Mouse (Mus musculus): ENCODE results near the gene Pde6g. TPM values are rescaled to one million over a fixed set of nuclear protein-coding genes. Genes with fewer than 3 reads are reported as not detected.

Pde6g gene
- polyA plus RNA-seq, 1 experiment from 2014 or later: 0.51 TPM

- peak; percentile 92 for ATAC-seq (replicated peaks; ENCODE audit: low FRiP score)
- WGBS: under 1% methylated on average over 60 of the region's 60 CpGs
- Histone ChIP-seq H3K27me3 (replicated peaks; ENCODE audit: control insufficient read depth, insufficient read depth, low read length) (no peaks in the 10 kb centered on the region), H3K4me2 (peak within 1 kb of the TSS; percentile 88), H3K27ac (ENCODE audit: low read depth, low read length) (peak within 1 kb of the TSS; percentile 75), H3K4me1 (replicated peaks; ENCODE audit: control insufficient read depth, insufficient read depth, low read length) (peaks cover 26% of the 10 kb centered on the region), H3K4me3 (ENCODE audit: low read depth, low read length) (peak within 1 kb of the TSS; percentile 98), H3K36me3 (ENCODE audit: control insufficient read depth, insufficient read depth, low read length) (peaks cover 66% of the 10 kb centered on the region), H3K9ac (ENCODE audit: low read depth, low read length) (peak within 1 kb of the TSS; percentile 98), H3K9me3 (ENCODE audit: control insufficient read depth, low read length) (no peaks in the 10 kb centered on the region)
- DNase-seq (ENCODE audit: low spot score): peak; percentile 88
Observed at GRCm38 (mm10) chr11:120484265-120484981, 31.1 kb upstream of the Pde6g start, which contains the start of gene Mrpl12. TSS of gene Mrpl12 (plus strand) at chr11:120484613.

- Histone ChIP-seq H3K4me1 (replicated peaks; ENCODE audit: control insufficient read depth, insufficient read depth, low read length) (peaks cover 24% of the 10 kb centered on the region), H3K36me3 (ENCODE audit: control insufficient read depth, insufficient read depth, low read length) (peaks cover 72% of the 10 kb centered on the region), H3K4me3 (ENCODE audit: low read depth, low read length) (peak overlapping the region; percentile 98)
Observed at GRCm38 (mm10) chr11:120483448-120483934, 30.2 kb upstream of the Pde6g start.

GRCm38 (mm10) chr11:120472052-120472451 is 18.8 kb upstream of the Pde6g start:
- H3K9me3 ChIP-seq (ENCODE audit: control insufficient read depth, low read length): no peaks in the 10 kb centered on the region
- H3K4me1 ChIP-seq (replicated peaks; ENCODE audit: control insufficient read depth, insufficient read depth, low read length): peaks cover 8% of the 10 kb centered on the region
- 92% methylated on average over 6 of the region's 6 CpGs for WGBS
- no peak overlapping the region for H3K27ac ChIP-seq (ENCODE audit: low read depth, low read length)
- peaks cover 56% of the 10 kb centered on the region for H3K36me3 ChIP-seq (ENCODE audit: control insufficient read depth, insufficient read depth, low read length)
- no peak for ATAC-seq (replicated peaks; ENCODE audit: low FRiP score)
- no peak for DNase-seq (ENCODE audit: low spot score)
- H3K27me3 ChIP-seq (replicated peaks; ENCODE audit: control insufficient read depth, insufficient read depth, low read length): no peaks in the 10 kb centered on the region
- no peak overlapping the region for H3K9ac ChIP-seq (ENCODE audit: low read depth, low read length)
- no peak overlapping the region for H3K4me2 ChIP-seq
- H3K4me3 ChIP-seq (ENCODE audit: low read depth, low read length): no peak overlapping the region

More at GRCm38 (mm10) chr11:120483448-120483934, 30.2 kb upstream of the Pde6g start:
- Histone ChIP-seq H3K9me3 (ENCODE audit: control insufficient read depth, low read length) (no peaks in the 10 kb centered on the region), H3K9ac (ENCODE audit: low read depth, low read length) (peak overlapping the region; percentile 98), H3K27me3 (replicated peaks; ENCODE audit: control insufficient read depth, insufficient read depth, low read length) (no peaks in the 10 kb centered on the region), H3K4me2 (peak overlapping the region; percentile 88), H3K27ac (ENCODE audit: low read depth, low read length) (peak overlapping the region; percentile 75; the same call in 1 of the 2 replicates)
- no peak for ATAC-seq (replicated peaks; ENCODE audit: low FRiP score)
- WGBS: 83% methylated on average over 7 of the region's 7 CpGs
- DNase-seq (ENCODE audit: low spot score): no peak

- ATAC-seq (replicated peaks; ENCODE audit: low FRiP score): peak; percentile 64
- H3K27me3 ChIP-seq (replicated peaks; ENCODE audit: control insufficient read depth, insufficient read depth, low read length): no peaks in the 10 kb centered on the region
- no peaks in the 10 kb centered on the region for H3K9me3 ChIP-seq (ENCODE audit: control insufficient read depth, low read length)
- H3K4me1 ChIP-seq (replicated peaks; ENCODE audit: control insufficient read depth, insufficient read depth, low read length): peaks cover 17% of the 10 kb centered on the region
- peak overlapping the region; percentile 85 for H3K9ac ChIP-seq (ENCODE audit: low read depth, low read length)
- H3K4me2 ChIP-seq: peak overlapping the region; percentile 82
- peak overlapping the region; percentile 97 for H3K4me3 ChIP-seq (ENCODE audit: low read depth, low read length)
- peaks cover 37% of the 10 kb centered on the region for H3K36me3 ChIP-seq (ENCODE audit: control insufficient read depth, insufficient read depth, low read length)
- peak overlapping the region; percentile 53 for H3K27ac ChIP-seq (ENCODE audit: low read depth, low read length)
- DNase-seq (ENCODE audit: low spot score): no peak
- WGBS: under 1% methylated on average over 33 of the region's 33 CpGs
Observed at GRCm38 (mm10) chr11:120467736-120468092, 14.4 kb upstream of the Pde6g start.

- Histone ChIP-seq H3K27ac (ENCODE audit: low read depth, low read length) (peak within 1 kb of the TSS; percentile 53), H3K9me3 (ENCODE audit: control insufficient read depth, low read length) (no peaks in the 10 kb centered on the region), H3K4me1 (replicated peaks; ENCODE audit: control insufficient read depth, insufficient read depth, low read length) (peaks cover 17% of the 10 kb centered on the region), H3K9ac (ENCODE audit: low read depth, low read length) (peak within 1 kb of the TSS; percentile 85), H3K4me3 (ENCODE audit: low read depth, low read length) (peak within 1 kb of the TSS; percentile 97), H3K36me3 (ENCODE audit: control insufficient read depth, insufficient read depth, low read length) (peaks cover 37% of the 10 kb centered on the region), H3K27me3 (replicated peaks; ENCODE audit: control insufficient read depth, insufficient read depth, low read length) (no peaks in the 10 kb centered on the region), H3K4me2 (peak within 1 kb of the TSS; percentile 82)
- peak; percentile 97 for DNase-seq (ENCODE audit: low spot score)
- WGBS: under 1% methylated on average over 54 of the region's 54 CpGs
- ATAC-seq (replicated peaks; ENCODE audit: low FRiP score): peak; percentile 100
Observed at GRCm38 (mm10) chr11:120467051-120467735, 13.9 kb upstream of the Pde6g start, which contains the start of gene Arl16. TSS of gene Arl16 (minus strand) at chr11:120467607.

GRCm38 (mm10) chr11:120465521-120465920 is 12.2 kb upstream of the Pde6g start:
- Histone ChIP-seq H3K27ac (ENCODE audit: low read depth, low read length) (no peak overlapping the region), H3K4me2 (peak overlapping the region; percentile 82), H3K4me1 (replicated peaks; ENCODE audit: control insufficient read depth, insufficient read depth, low read length) (peaks cover 17% of the 10 kb centered on the region), H3K9ac (ENCODE audit: low read depth, low read length) (no peak overlapping the region), H3K4me3 (ENCODE audit: low read depth, low read length) (0 out of 2 replicates have a peak overlapping the region, but pooled peaks have one; percentile 97), H3K27me3 (replicated peaks; ENCODE audit: control insufficient read depth, insufficient read depth, low read length) (no peaks in the 10 kb centered on the region), H3K9me3 (ENCODE audit: control insufficient read depth, low read length) (no peaks in the 10 kb centered on the region), H3K36me3 (ENCODE audit: control insufficient read depth, insufficient read depth, low read length) (peaks cover 34% of the 10 kb centered on the region)
- WGBS: 84% methylated on average over 4 of the region's 4 CpGs
- DNase-seq (ENCODE audit: low spot score): no peak
- ATAC-seq (replicated peaks; ENCODE audit: low FRiP score): no peak

GRCm38 (mm10) chr11:120464365-120464764 is 11.1 kb upstream of the Pde6g start:
- 87% methylated on average over 5 of the region's 5 CpGs for WGBS
- H3K4me3 ChIP-seq (ENCODE audit: low read depth, low read length): no peak overlapping the region
- DNase-seq (ENCODE audit: low spot score): no peak

GRCm38 (mm10) chr11:120463536-120463935 is 10.2 kb upstream of the Pde6g start:
- no peak for DNase-seq (ENCODE audit: low spot score)
- 88% methylated on average over 2 of the region's 2 CpGs for WGBS
- ATAC-seq (replicated peaks; ENCODE audit: low FRiP score): no peak
- Histone ChIP-seq H3K4me1 (replicated peaks; ENCODE audit: control insufficient read depth, insufficient read depth, low read length) (peaks cover 21% of the 10 kb centered on the region), H3K9ac (ENCODE audit: low read depth, low read length) (no peak overlapping the region), H3K4me3 (ENCODE audit: low read depth, low read length) (no peak overlapping the region), H3K4me2 (no peak overlapping the region), H3K9me3 (ENCODE audit: control insufficient read depth, low read length) (no peaks in the 10 kb centered on the region), H3K27ac (ENCODE audit: low read depth, low read length) (no peak overlapping the region), H3K36me3 (ENCODE audit: control insufficient read depth, insufficient read depth, low read length) (peaks cover 32% of the 10 kb centered on the region), H3K27me3 (replicated peaks; ENCODE audit: control insufficient read depth, insufficient read depth, low read length) (no peaks in the 10 kb centered on the region)

More at GRCm38 (mm10) chr11:120464365-120464764, 11.1 kb upstream of the Pde6g start:
- Histone ChIP-seq H3K27ac (ENCODE audit: low read depth, low read length) (no peak overlapping the region), H3K4me1 (replicated peaks; ENCODE audit: control insufficient read depth, insufficient read depth, low read length) (peaks cover 21% of the 10 kb centered on the region), H3K9me3 (ENCODE audit: control insufficient read depth, low read length) (no peaks in the 10 kb centered on the region), H3K27me3 (replicated peaks; ENCODE audit: control insufficient read depth, insufficient read depth, low read length) (no peaks in the 10 kb centered on the region), H3K9ac (ENCODE audit: low read depth, low read length) (no peak overlapping the region), H3K36me3 (ENCODE audit: control insufficient read depth, insufficient read depth, low read length) (peaks cover 33% of the 10 kb centered on the region), H3K4me2 (no peak overlapping the region)
- ATAC-seq (replicated peaks; ENCODE audit: low FRiP score): no peak
